Mouse (Mus musculus) brain, embryonic 18.5 days (tissue): ENCODE results near the gene Mylk3.
A peak's percentile ranks its signal among the peaks of the same experiment; 100 is the strongest.

Source experiments
- DNase-seq: peaks from one replicate; pipeline ENCODE4 v3.0.0-alpha.2; 2012; ENCODE audit warnings: low read depth, low spot score

Gene Mylk3

DNA sequence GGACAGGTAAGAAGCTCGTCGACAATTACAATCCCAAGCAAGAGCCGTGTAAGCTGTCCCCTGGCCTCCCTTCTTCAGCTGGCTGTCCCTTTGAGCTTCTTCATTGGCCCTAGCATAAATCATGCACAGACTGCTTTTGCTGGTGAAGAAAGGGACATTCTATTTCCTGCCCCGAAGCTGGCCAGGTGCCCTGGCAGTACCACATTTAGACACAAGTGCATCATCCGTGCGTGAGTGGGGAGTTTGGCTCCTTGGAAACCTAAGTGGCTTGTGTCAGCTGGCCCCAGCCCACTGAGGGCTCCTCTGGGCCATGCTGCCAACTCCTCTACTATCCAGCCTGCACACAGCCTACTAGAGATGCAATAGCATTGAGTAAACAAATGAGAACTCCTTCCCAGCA is at the start of gene Mylk3:
TSS of gene Mylk3 (minus strand) at position 141 of the 400 bp plus-strand sequence.
- no peak for DNase-seq

DNA sequence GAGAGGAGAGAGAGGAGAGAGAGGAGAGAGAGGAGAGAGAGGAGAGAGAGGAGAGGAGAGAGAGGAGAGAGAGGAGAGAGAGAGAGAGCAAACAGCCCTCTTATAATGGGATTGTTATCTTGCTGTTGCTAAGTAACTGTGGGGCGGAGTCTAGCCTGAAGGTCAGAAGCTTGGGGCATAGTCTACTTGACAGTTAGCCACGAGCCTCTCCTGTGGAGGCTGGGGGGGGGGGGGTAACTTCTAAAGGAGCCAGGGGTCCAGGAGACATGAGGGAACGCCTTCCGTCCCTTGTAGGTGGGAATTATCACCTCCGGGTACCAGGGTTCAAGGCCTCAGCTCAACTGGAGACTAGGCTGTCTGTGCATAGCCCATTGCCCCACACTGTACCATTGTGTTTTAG is 49.6 kb upstream of the Mylk3 start:
- no peak for DNase-seq

DNA sequence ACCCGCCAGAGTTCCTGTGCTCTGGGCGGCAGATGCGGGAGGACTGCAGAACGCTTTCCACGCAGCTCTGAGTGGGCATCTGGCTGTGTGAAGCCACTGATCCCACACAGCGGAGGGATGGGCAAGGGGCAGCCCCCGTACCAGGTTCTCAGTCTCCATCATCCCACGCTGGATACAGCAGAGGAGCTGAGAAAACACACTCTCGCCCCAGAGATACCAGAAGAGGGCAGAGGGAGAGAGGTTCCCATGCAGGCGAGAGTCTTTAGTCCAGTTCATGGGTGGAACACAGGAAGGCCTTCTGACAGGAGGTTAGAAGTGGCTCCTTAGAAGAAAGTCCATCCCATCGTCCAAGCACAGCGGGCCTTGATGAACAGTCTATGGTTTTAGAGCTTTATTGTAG is 48.7 kb upstream of the Mylk3 start:
- no peak for DNase-seq

- no peak for DNase-seq
Observed at GRCm38 (mm10) chr8:85433017-85433393, 46.9 kb upstream of the Mylk3 start.

GRCm38 (mm10) chr8:85432168-85433016 is 46.2 kb upstream of the Mylk3 start, which contains the start of gene 4921524J17Rik:
Gene 4921524J17Rik (minus strand): TSS chr8:85432833.
- peak; percentile 95 for DNase-seq

GRCm38 (mm10) chr8:85431281-85432167 is 45.4 kb upstream of the Mylk3 start:
- DNase-seq, result no peak

- no peak for DNase-seq
Observed at GRCm38 (mm10) chr8:85430801-85431200, 44.7 kb upstream of the Mylk3 start.

DNA sequence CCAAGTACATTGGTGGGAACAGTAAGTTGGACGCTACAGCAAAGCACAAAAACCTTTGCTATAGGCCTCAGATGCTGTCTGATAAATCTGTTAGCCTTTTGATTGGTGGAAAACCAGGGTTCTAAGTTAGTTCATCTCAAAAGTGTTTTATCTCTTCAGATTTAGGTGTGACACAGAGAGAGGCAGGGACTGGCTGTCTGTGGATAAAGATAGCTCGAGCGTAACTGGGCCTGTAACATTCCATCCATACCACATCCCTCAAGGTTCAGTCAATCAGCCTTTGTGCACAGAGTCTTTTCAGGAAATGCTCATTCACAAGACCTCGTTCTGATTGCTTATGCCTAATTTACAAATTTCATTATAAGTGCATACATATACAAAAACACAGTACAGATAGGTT is 43.1 kb upstream of the Mylk3 start:
- DNase-seq, result no peak

DNA sequence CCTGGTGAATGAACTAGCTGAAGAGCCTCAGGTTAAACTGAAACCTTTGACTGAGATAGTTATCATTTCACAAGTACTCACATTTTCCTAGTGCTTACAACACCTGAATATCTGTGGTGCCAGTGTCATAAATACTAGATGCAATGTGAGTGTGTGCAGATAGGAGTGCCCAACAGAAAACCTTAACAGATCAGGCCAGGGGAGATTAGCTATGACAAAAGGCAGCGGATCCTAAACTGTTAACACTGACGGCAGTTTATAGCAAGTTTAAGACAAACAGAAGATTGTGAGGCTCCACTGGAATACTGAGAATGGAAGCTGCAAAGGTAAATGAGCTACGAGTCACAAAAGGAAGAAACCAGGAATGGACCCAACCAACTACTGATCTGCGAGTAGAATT is 40.9 kb upstream of the Mylk3 start:
- no peak for DNase-seq

GRCm38 (mm10) chr8:85421329-85421728 is 35.2 kb upstream of the Mylk3 start:
- DNase-seq, result no peak

GRCm38 (mm10) chr8:85408526-85408925 is 22.4 kb upstream of the Mylk3 start:
- DNase-seq, result no peak

- DNase-seq, result no peak
Observed at GRCm38 (mm10) chr8:85408053-85408505, 21.9 kb upstream of the Mylk3 start.

- DNase-seq, result no peak
Observed at GRCm38 (mm10) chr8:85405961-85406360, 19.8 kb upstream of the Mylk3 start.

DNA sequence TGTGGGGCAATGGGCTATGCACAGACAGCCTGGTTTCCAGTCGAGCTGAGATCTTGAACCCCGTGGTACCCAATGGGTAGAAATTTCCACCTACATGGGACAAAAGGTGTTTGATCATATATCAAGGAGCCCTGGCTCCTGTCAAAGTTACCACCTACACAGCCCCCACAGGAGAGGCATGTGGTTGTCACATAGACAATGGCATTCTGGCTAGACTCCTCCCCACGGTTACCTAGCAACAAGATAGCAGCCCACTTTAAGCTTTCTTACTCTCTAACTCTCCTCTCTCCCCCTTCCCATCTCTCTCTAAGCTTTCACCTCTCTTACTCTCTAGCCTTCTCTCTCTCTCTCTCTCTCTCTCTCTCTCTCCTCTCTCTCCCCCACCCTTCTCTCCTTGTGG is 19.3 kb upstream of the Mylk3 start:
- no peak for DNase-seq

DNA sequence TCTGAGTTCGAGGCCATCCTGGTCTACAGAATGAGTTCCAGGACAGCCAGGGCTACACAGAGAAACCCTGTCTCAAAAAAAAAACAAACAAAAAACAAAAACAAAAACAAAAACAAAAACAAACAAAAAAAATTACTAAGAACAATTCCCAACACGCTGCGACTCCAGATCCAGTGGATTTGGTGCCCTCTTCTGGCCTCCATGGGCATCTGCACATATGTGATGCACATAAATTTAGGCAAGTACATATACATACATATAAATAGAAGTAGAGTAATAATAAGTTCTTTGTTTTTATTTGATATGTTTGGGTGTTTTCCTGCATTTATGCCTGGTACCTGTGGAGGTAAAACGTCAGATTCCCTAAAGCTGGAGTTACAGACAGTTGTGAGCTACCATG is 12.4 kb upstream of the Mylk3 start:
- no peak for DNase-seq

DNA sequence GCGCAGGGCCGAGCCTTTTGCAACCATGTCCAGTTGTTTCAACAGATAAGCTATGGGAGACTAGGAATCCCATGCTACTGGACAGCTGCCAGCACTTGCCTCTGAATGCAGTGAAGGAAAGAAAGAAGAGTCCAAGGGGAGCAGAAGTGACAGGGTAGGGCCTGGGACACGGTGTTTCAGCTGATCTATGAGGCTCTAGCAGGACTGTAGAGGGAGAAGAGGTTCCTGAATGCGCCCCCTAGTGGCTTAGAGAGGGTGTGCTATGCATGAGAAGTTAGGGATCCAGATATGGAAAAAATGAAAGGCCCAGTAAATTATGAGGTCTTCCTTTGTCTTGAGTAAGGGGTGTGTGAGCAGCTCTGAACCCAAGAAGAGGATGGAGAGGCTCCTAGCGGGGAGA is 11.4 kb upstream of the Mylk3 start:
- DNase-seq, result no peak

DNA sequence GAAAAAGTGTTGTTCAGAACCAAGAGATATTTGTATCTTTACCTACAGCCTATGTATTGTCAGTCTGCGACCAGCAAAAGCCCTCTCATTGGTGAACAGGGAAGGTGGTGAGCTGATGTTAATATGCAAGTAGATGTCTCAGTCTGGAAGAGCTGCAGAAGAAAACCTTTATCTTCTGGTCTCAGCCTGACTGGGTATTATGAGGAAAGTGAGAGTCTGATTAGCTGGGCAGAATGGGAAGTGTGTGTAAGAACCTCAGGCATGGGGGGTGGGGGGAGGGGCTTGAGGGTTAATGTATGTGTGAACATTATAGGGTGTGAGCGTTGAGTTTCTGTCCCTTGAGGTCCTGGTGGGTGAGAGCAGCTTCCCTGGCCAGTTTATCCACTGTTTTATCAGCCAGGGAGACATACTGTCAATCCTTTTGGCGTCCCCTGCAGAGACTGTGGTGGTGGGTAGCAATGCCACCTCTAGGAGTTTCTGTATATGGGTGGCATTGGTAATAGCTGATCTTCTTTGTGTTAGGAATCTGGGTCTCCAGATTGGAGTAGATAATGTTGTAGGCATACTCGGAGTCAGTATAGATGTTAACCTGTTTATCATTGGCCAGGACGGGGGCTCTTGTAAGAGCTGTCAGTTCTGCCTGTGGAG is 10.4 kb upstream of the Mylk3 start:
- no peak for DNase-seq

- no peak for DNase-seq
Observed at GRCm38 (mm10) chr8:85395681-85396431, 9.7 kb upstream of the Mylk3 start.

- DNase-seq, result no peak
Observed at GRCm38 (mm10) chr8:85395017-85395416, 8.9 kb upstream of the Mylk3 start.

GRCm38 (mm10) chr8:85393199-85393598 is 7.1 kb upstream of the Mylk3 start:
- no peak for DNase-seq

DNA sequence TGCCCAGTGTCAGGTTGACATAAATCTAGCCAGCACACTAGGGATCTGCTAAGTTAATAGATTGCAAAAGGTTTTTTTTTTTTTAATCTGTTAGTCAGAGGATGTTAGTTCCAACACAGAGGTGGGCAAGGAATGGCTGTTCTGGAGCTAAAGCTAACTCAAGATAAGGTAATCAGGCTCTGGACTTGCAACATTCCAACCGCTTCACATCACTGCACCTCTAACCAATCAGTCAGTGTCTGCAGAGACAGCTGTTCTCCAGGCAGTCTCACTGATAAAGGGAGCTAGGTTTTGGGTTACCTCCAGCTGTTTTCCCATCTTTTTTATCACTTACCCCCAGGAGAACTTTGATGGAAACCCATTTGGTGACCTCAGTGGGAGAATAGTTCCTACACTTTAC is 5.3 kb upstream of the Mylk3 start:
- no peak for DNase-seq
